Mouse (Mus musculus) megakaryocyte, embryonic 14.5 days (primary cell): ENCODE measurements around the gene Nolc1.

Experiments used
- FLI1 ChIP-seq: IDR thresholded peaks from 2 replicates; pipeline ENCODE4 v1.6.1; 2012; ENCODE audit warnings: low read length, inconsistent platforms, mixed read lengths
- GATA1 ChIP-seq: IDR thresholded peaks from 3 replicates; pipeline ENCODE4 v1.6.1; 2012; ENCODE audit warnings: mixed read lengths, low read length, inconsistent platforms, borderline replicate concordance

DNA sequence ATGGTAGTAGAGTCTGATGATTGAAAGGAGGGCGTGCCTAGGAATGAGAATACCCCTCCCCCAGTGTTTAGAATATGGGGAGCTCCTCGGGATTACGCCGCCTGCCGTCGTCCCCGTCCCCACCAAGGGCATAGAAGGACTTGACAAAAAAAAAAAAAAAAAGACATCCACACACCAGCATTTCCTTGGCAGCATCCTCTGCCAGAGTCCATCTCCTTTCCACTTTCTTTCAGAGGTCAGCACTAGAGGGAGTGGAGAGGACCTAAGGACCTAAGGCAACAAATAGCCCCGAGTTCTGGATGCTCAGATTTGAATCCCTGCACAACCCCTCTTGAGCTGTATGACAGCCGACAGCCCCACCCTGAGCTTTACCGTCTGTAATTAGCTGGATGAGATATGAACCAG, 29.0 kb upstream of the Nolc1 start:
- TF ChIP-seq GATA1 = no peak
- no peak for TF ChIP-seq FLI1
